Mouse (Mus musculus): ENCODE data around the gene Neil1.

GRCm38 (mm10) chr9:57197414-57197813, 49.3 kb upstream of the Neil1 start:
- TF ChIP-seq CTCF (IDR thresholded peaks at IDR 0.05; ENCODE audit: insufficient read depth, low read length) (no peak), POLR2A (IDR thresholded peaks at IDR 0.05; ENCODE audit: borderline replicate concordance, extremely low read depth, low read depth, low read length) (no peak)

Data from lung, adult 2 months (tissue).